25 mouse cellular contexts compared by ENCODE assay signal in genomic region chr2:125829924-125830323, GRCm38 (mm10). TPM values are rescaled to one million over a fixed set of nuclear protein-coding genes. Genes with fewer than 3 reads are reported as not detected.
DNase-seq lines count a peak whose midpoint lies in the region; ATAC-seq and TF ChIP-seq lines count a peak whose summit lies in the region.
"Had no signal": no experiment of that assay in that cellular context is flagged by ENCODE, and none has a peak within 500 bp of the region (broad histone marks: within the 10 kb centered on the region; RNA-seq: fewer than 3 reads in every experiment).

No protein-coding gene starts in this region.

- no peaks in the 10 kb centered on the region for H3K79me2 ChIP-seq in CH12.LX (replicated peaks; ENCODE audit: control insufficient read depth, extremely low read depth, insufficient read depth, poor library complexity, severe bottlenecking)

- TF ChIP-seq CTCF in CH12.LX (conservative IDR thresholded peaks at IDR 0.05 in 1 of 2, IDR thresholded peaks at IDR 0.05 in 1 of 2; ENCODE audit: low read depth in 2 of 2, low read length in 2 of 2) = no peak
- TF ChIP-seq CTCF in stomach, postnatal 0 days (IDR thresholded peaks at IDR 0.05; ENCODE audit: low read depth) = no peak

- H3K9me3 ChIP-seq in CH12.LX (replicated peaks; ENCODE audit: low read length) = no peaks in the 10 kb centered on the region
- H3K9me3 ChIP-seq in stomach, postnatal 0 days (ENCODE audit: control insufficient read depth, low read length) = no peaks in the 10 kb centered on the region
- H3K9me3 ChIP-seq in hindbrain, embryonic 14.5 days (ENCODE audit: control insufficient read depth, low read length) = no peaks in the 10 kb centered on the region
- H3K9me3 ChIP-seq: embryonic facial prominence, embryonic 13.5 days; embryonic facial prominence, embryonic 15.5 days; forebrain, embryonic 10.5 days; forebrain, embryonic 12.5 days; forebrain, embryonic 15.5 days had no signal

- no peaks in the 10 kb centered on the region for H3K4me1 ChIP-seq in CH12.LX (ENCODE audit: control insufficient read depth in 1 of 2, insufficient read depth in 2 of 2)
- no peaks in the 10 kb centered on the region for H3K4me1 ChIP-seq in stomach, postnatal 0 days (replicated peaks; ENCODE audit: control insufficient read depth, insufficient read depth)
- H3K4me1 ChIP-seq in hindbrain, embryonic 14.5 days (replicated peaks; ENCODE audit: control insufficient read depth, insufficient read depth, low read length) = no peaks in the 10 kb centered on the region
- H3K4me1 ChIP-seq: embryonic facial prominence, embryonic 13.5 days; embryonic facial prominence, embryonic 15.5 days; forebrain, embryonic 12.5 days; forebrain, embryonic 15.5 days had no signal

- H3K4me2 ChIP-seq in CH12.LX (ENCODE audit: insufficient read depth, low read depth, poor library complexity, severe bottlenecking) = no peak overlapping the region
- H3K4me2 ChIP-seq in stomach, postnatal 0 days (replicated peaks; ENCODE audit: low read depth) = no peak overlapping the region
- H3K4me2 ChIP-seq in hindbrain, embryonic 14.5 days (replicated peaks) = no peak overlapping the region
- H3K4me2 ChIP-seq: embryonic facial prominence, embryonic 13.5 days; embryonic facial prominence, embryonic 15.5 days; forebrain, embryonic 12.5 days; forebrain, embryonic 15.5 days had no signal

- 0 out of 2 replicates have a peak, but pooled peaks have one; percentile 21 for TF ChIP-seq POLR2A in CH12.LX (IDR thresholded peaks at IDR 0.05; ENCODE audit: low read depth, low read length)

- no peak overlapping the region for H3K4me3 ChIP-seq in CH12.LX (replicated peaks in 1 of 3; ENCODE audit: low read depth in 2 of 3, low read length in 2 of 3, poor library complexity in 1 of 3)
- H3K4me3 ChIP-seq in stomach, postnatal 0 days (ENCODE audit: low read depth, low read length) = no peak overlapping the region
- no peak overlapping the region for H3K4me3 ChIP-seq in hindbrain, embryonic 14.5 days (replicated peaks; ENCODE audit: low read length)
- H3K4me3 ChIP-seq: embryonic facial prominence, embryonic 13.5 days; embryonic facial prominence, embryonic 15.5 days; erythroblast, embryonic 14.5 days; forebrain, embryonic 10.5 days; forebrain, embryonic 12.5 days; forebrain, embryonic 15.5 days had no signal

- peaks cover 28 to 70% of the 10 kb centered on the region in 2 experiments for H3K36me3 ChIP-seq in CH12.LX (replicated peaks in 1 of 2; ENCODE audit: control insufficient read depth in 1 of 2, insufficient read depth in 1 of 2, low read length in 1 of 2)
- H3K36me3 ChIP-seq in stomach, postnatal 0 days (ENCODE audit: control insufficient read depth, insufficient read depth, low read length) = peaks cover 3% of the 10 kb centered on the region; the same call in 1 of the 2 replicates
- H3K36me3 ChIP-seq in hindbrain, embryonic 14.5 days (replicated peaks; ENCODE audit: control insufficient read depth, insufficient read depth) = peaks cover 64% of the 10 kb centered on the region

- no peak for TF ChIP-seq EP300 in CH12.LX (IDR thresholded peaks at IDR 0.05; ENCODE audit: low read length)
- TF ChIP-seq EP300 in stomach, postnatal 0 days (optimal IDR thresholded peaks at IDR 0.05) = no peak

- peak; percentile 5 for DNase-seq in CD4-positive helper T cell, adult 2 months (ENCODE audit: low read depth, low spot score)
- peak; percentile 40 for DNase-seq in CD4-positive, CD25-positive, alpha-beta regulatory T cell, adult 2 months (ENCODE audit: low read depth, low spot score)
- no peak for DNase-seq in CH12.LX (ENCODE audit: extremely low read depth)
- peak; percentile 47 for DNase-seq in induced T-regulatory cell, adult 2 months (ENCODE audit: low read depth)
- DNase-seq in T-cell, adult 2 months (ENCODE audit: low spot score) = no peak
- no peak for DNase-seq in left cerebral cortex, postnatal 10 days (ENCODE audit: extremely low spot score in 1 of 2, low spot score in 2 of 2)
- DNase-seq in stomach, postnatal 0 days (ENCODE audit: low spot score) = no peak
- DNase-seq in hindbrain, embryonic 14.5 days (ENCODE audit: low spot score) = no peak
- DNase-seq: adrenal gland, adult 2 months; adrenal gland, postnatal 10 days; adrenal gland, postnatal 25 days; cerebellum, adult 11 months; cerebellum, adult 18-20 months; cerebellum, adult 8-10 months; cerebellum, adult 9-11 months; cerebellum, postnatal 14 days; cerebellum, postnatal 36 days; embryo, embryonic 11 days; forebrain, postnatal 0 days had no signal

- no peaks in the 10 kb centered on the region for H3K27me3 ChIP-seq in CH12.LX (replicated peaks)
- H3K27me3 ChIP-seq in stomach, postnatal 0 days (ENCODE audit: control insufficient read depth, insufficient read depth, low read length) = no peaks in the 10 kb centered on the region
- no peaks in the 10 kb centered on the region for H3K27me3 ChIP-seq in hindbrain, embryonic 14.5 days (ENCODE audit: control insufficient read depth, insufficient read depth, low read length)
- H3K27me3 ChIP-seq: embryonic facial prominence, embryonic 13.5 days; embryonic facial prominence, embryonic 15.5 days; forebrain, embryonic 12.5 days; forebrain, embryonic 15.5 days had no signal

- in situ Hi-C loops in CH12.LX (cut with MboI; ENCODE audit: low pct_ligation_motif_present, low pct_unique_long_range_greater_than_20kb, low sequenced_read_pairs) = loop anchor here (5.0 kb wide), 1 partner anchor 38 kb away; no protein-coding TSS in a partner anchor

- intact Hi-C loops in left cerebral cortex, postnatal 10 days (cut with DNase I) = loop anchor here (10.0 kb wide), 1 partner anchor 165 kb away; no protein-coding TSS in a partner anchor

- H3K9ac ChIP-seq in CH12.LX (ENCODE audit: insufficient read depth, low read depth) = no peak overlapping the region
- no peak overlapping the region for H3K9ac ChIP-seq in stomach, postnatal 0 days (ENCODE audit: low read length)
- no peak overlapping the region for H3K9ac ChIP-seq in hindbrain, embryonic 14.5 days
- H3K9ac ChIP-seq: embryonic facial prominence, embryonic 13.5 days; embryonic facial prominence, embryonic 15.5 days; forebrain, embryonic 12.5 days; forebrain, embryonic 15.5 days; forebrain, postnatal 0 days had no signal

- no peak for TF ChIP-seq RAD21 in CH12.LX (IDR thresholded peaks at IDR 0.05; ENCODE audit: low read depth, low read length)

- 86% methylated on average over 2 of the region's 2 CpGs for WGBS in stomach, postnatal 0 days
- 92% methylated on average over 2 of the region's 2 CpGs for WGBS in hindbrain, embryonic 14.5 days

- no peak overlapping the region for H3K27ac ChIP-seq in CH12.LX (ENCODE audit: insufficient read depth, low read depth)
- H3K27ac ChIP-seq in stomach, postnatal 0 days (replicated peaks) = no peak overlapping the region
- no peak overlapping the region for H3K27ac ChIP-seq in hindbrain, embryonic 14.5 days
- H3K27ac ChIP-seq: embryonic facial prominence, embryonic 13.5 days; embryonic facial prominence, embryonic 15.5 days; forebrain, embryonic 10.5 days; forebrain, embryonic 12.5 days; forebrain, embryonic 15.5 days had no signal

- no peak for ATAC-seq in stomach, postnatal 0 days (ENCODE audit: low FRiP score, low TSS enrichment)
- no peak for ATAC-seq in hindbrain, embryonic 14.5 days (ENCODE audit: low FRiP score)
- ATAC-seq: forebrain, embryonic 15.5 days; forebrain, postnatal 0 days had no signal

- dilution Hi-C loops in CH12.LX (cut with MboI; ENCODE audit: extremely low pct_ligation_motif_present, extremely low pct_unique_long_range_greater_than_20kb, low sequenced_read_pairs) = no loop called here

TF ChIP-seq in CH12.LX, 34 proteins besides CTCF, POLR2A, EP300 and RAD21:
- TF ChIP-seq HCFC1 (IDR thresholded peaks at IDR 0.05; ENCODE audit: low read depth, low read length) (no peak), CHD1 (IDR thresholded peaks at IDR 0.05; ENCODE audit: low read depth, low read length) (no peak), JUND (conservative IDR thresholded peaks at IDR 0.05; ENCODE audit: low read depth, low read length) (no peak)

RNA-seq across cellular contexts. Expression of gene Galk2, which starts 29.0 kb away (rescaled TPM):
- total RNA-seq in CH12.LX (2012; rRNA removed) (40.2 and 41.8 TPM in 2 replicates), CH12.LX (2014; rRNA removed) (59.9 and 63.3 TPM in 2 replicates)
- polyA plus RNA-seq in CH12.LX (2012; ENCODE audit: insufficient read length, low read depth) = 36.7 and 40.4 TPM in 2 replicates
- total RNA-seq in left cerebral cortex, postnatal 10 days (2021) = 10 to 100 TPM; 25.1 to 26.7 TPM
- 30.8 and 33.5 TPM in 2 replicates for polyA plus RNA-seq in stomach, postnatal 0 days (2015; fragmentation: Nextera tagmentation; extraction: Ambion mirVana)
- 32.0 and 36.2 TPM in 2 replicates for polyA plus RNA-seq in hindbrain, embryonic 14.5 days (2014; fragmentation: Nextera tagmentation; extraction: Ambion mirVana)

RNA-seq across cellular contexts. Expression of gene Cops2, which starts 29.0 kb away (rescaled TPM):
- 63.5 and 68.6 TPM in 2 replicates for total RNA-seq in CH12.LX (2012; rRNA removed)
- total RNA-seq in CH12.LX (2014; rRNA removed) = 313 and 408 TPM in 2 replicates
- 124 and 145 TPM in 2 replicates for polyA plus RNA-seq in CH12.LX (2012; ENCODE audit: insufficient read length, low read depth)
- total RNA-seq in left cerebral cortex, postnatal 10 days (2021) = 100 to 1,000 TPM; 102 to 114 TPM
- polyA plus RNA-seq in stomach, postnatal 0 days (2015; fragmentation: Nextera tagmentation; extraction: Ambion mirVana) = 36.2 and 36.8 TPM in 2 replicates
- 69.2 and 74.0 TPM in 2 replicates for polyA plus RNA-seq in hindbrain, embryonic 14.5 days (2014; fragmentation: Nextera tagmentation; extraction: Ambion mirVana)

RNA-seq across cellular contexts. Expression of gene Secisbp2l, which starts 47.3 kb away (rescaled TPM):
- total RNA-seq in CH12.LX (2012; rRNA removed) = 8.3 and 8.9 TPM in 2 replicates
- 8.2 and 8.7 TPM in 2 replicates for total RNA-seq in CH12.LX (2014; rRNA removed)
- polyA plus RNA-seq in CH12.LX (2012; ENCODE audit: insufficient read length, low read depth) = 11.1 and 15.1 TPM in 2 replicates
- total RNA-seq in left cerebral cortex, postnatal 10 days (2021) = 10 to 100 TPM; 88.1 to 89.4 TPM
- 8.7 and 9.5 TPM in 2 replicates for polyA plus RNA-seq in stomach, postnatal 0 days (2015; fragmentation: Nextera tagmentation; extraction: Ambion mirVana)
- polyA plus RNA-seq in hindbrain, embryonic 14.5 days (2014; fragmentation: Nextera tagmentation; extraction: Ambion mirVana) = 36.5 and 37.2 TPM in 2 replicates

Comparison
In these comparisons a context has a peak if more than half of its experiments do, and no peak if none do; other contexts are left out.
1. DNase-seq: peak in CD4-positive helper T cell, adult 2 months (single experiment), CD4-positive, CD25-positive, alpha-beta regulatory T cell, adult 2 months (single experiment) and induced T-regulatory cell, adult 2 months (single experiment); none in CH12.LX (single experiment), T-cell, adult 2 months (single experiment), left cerebral cortex, postnatal 10 days (0 of 2), stomach, postnatal 0 days (single experiment) and hindbrain, embryonic 14.5 days (single experiment).